Mouse (Mus musculus) cortical plate, adult 2 months (tissue): ENCODE data around the gene Zfp239.

ENCODE experiments used
- CTCF ChIP-seq: fragments of 200-500 bp; IDR thresholded peaks from 2 replicates; pipeline ENCODE4 v1.5.1; 2011; ENCODE audit warnings: mild to moderate bottlenecking, control low read depth, low read length; ENCODE audit not compliant: insufficient read depth; ENCODE audit errors: extremely low read depth
- POLR2A ChIP-seq: fragments of 200-500 bp; IDR thresholded peaks from 2 replicates; pipeline ENCODE4 v1.6.1; 2011; ENCODE audit warnings: mild to moderate bottlenecking, low read length, control low read depth; ENCODE audit not compliant: insufficient read depth; ENCODE audit errors: extremely low read depth

DNA sequence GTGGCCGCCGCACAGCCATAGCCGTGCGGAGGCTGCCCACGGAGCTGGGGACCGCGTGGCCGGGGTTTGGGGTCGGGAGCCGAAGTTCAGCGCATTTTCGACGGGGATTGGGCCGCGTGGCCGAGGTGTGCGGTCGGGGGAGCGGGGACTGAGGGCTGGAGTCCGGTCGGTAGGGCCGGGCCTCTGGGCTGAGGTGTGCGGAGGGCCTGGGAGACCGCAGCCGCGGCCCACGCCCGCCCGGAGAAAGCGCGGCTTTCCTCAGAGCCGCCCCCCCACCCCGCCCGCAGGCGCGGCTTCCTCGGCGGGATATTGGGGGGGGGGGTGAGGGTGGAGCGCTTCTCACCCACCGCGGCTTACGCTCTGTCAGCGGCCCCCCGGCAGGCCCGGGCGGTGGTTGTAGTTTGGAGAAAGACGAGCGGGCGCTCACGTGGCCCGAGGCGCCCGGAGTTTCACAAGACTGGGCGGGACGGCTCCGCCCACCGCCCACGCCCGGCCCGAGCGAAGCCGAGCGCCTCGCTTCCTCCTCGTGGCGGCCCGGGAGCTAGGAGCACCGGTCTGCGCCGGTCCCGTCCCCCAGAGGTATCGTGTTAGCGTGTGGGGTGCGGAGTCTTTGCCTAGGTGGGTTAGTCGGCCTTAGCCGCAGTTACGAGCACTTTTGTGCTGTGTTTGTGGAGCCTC is 45.5 kb downstream of the Zfp239 start:
- TF ChIP-seq CTCF: no peak
- no peak for TF ChIP-seq POLR2A
